Mouse (Mus musculus) midbrain, embryonic 14.5 days (tissue): Measurements from ENCODE around the gene Slirp. TPM values are rescaled to one million over a fixed set of nuclear protein-coding genes. Genes with fewer than 3 reads are reported as not detected.
"Not testable (repeated sequence)": the region's sequence is repeated elsewhere in the genome, so short reads cannot be mapped to it uniquely, and the experiment has no call there.

Source experiments
- ATAC-seq: fragments of 200-750 bp; cut with Nextera tagmentation; 2 replicates; pipeline ENCODE4 v1.8.0; 2017; ENCODE audit warnings: moderate number of reproducible peaks, moderate library complexity; ENCODE audit not compliant: low FRiP score, low TSS enrichment
- DNase-seq: peaks from one replicate; pipeline ENCODE4 v3.0.0-alpha.2; 2015
- H3K27ac ChIP-seq: fragments of 300-500 bp; sonication (generic); replicated peaks from 2 replicates; pipeline ENCODE4 v1.5.1; 2014; ENCODE audit warnings: mild to moderate bottlenecking, low read depth, low read length, moderate library complexity
- H3K27me3 ChIP-seq: fragments of 300-500 bp; sonication (generic); 2 replicates; pipeline ENCODE4 v1.6.1; 2014; ENCODE audit warnings: low read length, control low read depth, mixed read lengths; ENCODE audit not compliant: control insufficient read depth, insufficient read depth
- H3K36me3 ChIP-seq: fragments of 300-500 bp; sonication (generic); 2 replicates; pipeline ENCODE4 v1.6.1; 2014; ENCODE audit warnings: low read length, control low read depth; ENCODE audit not compliant: control insufficient read depth, insufficient read depth
- H3K4me1 ChIP-seq: fragments of 300-500 bp; sonication (generic); 2 replicates; pipeline ENCODE4 v1.6.1; 2014; ENCODE audit warnings: mild to moderate bottlenecking, antibody characterized with exemption, low read length, control low read depth; ENCODE audit not compliant: control insufficient read depth, insufficient read depth
- H3K4me2 ChIP-seq: fragments of 300-500 bp; sonication (generic); 2 replicates; pipeline ENCODE4 v1.6.1; 2014; ENCODE audit warnings: mild to moderate bottlenecking, low read length, moderate library complexity
- H3K4me3 ChIP-seq: fragments of 300-500 bp; sonication (generic); replicated peaks from 2 replicates; pipeline ENCODE4 v1.5.1; 2014; ENCODE audit warnings: low read depth, low read length
- H3K9ac ChIP-seq: fragments of 300-500 bp; sonication (generic); replicated peaks from 2 replicates; pipeline ENCODE4 v1.6.1; 2014; ENCODE audit warnings: mild to moderate bottlenecking, low read length, moderate library complexity
- H3K9me3 ChIP-seq: fragments of 300-500 bp; sonication (generic); 2 replicates; pipeline ENCODE4 v1.6.1; 2016; ENCODE audit warnings: low read length, control low read depth, mixed read lengths; ENCODE audit not compliant: control insufficient read depth
- WGBS: fragments of 180-500 bp; shearing (Covaris S2); extraction: QIAGEN DNeasy Blood & Tissue Kit; methylation state at CpG from one replicate; pipeline ENCODE4 v1.1.7; 2014; 5-methylcytosine and 5-hydroxymethylcytosine counted together
- microRNA-seq: library from miRNA; unstranded; fragments of <30 nt; microRNA quantifications from one replicate; pipeline ENCODE4, GENCODE M21; 2016
- polyA plus RNA-seq: library from polyadenylated mRNA; unstranded; fragments of >200 nt; fragmentation: Nextera tagmentation; extraction: Ambion mirVana; gene quantifications from 2 replicates; pipeline ENCODE4 v1.2.1, GENCODE M21; 2014

The Slirp gene
- polyA plus RNA-seq, 1 experiment from 2014 or later = 228 TPM

DNA sequence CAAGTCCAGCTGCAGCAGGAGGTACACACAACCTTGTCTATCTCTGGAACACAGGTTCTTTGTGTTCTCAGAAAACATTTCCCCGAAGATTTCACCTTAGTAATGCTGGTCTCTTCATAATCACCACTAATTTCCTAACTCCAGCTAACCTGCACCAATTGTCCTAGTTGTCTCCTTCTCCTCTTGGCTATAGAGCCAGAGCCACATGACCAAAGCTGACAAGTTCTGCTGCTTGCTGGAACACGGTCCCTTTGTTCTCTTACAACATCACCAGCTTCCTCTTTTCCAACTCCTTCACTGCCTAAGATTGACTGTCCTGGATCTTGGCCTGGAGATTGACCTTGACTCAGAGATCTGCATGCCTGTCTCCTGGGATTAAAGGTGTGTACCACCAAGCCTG lies 45.0 kb downstream of the Slirp start:
- not testable (repeated sequence) for H3K4me3 ChIP-seq, DNase-seq, H3K27ac ChIP-seq, H3K27me3 ChIP-seq, H3K36me3 ChIP-seq, H3K4me1 ChIP-seq, H3K9me3 ChIP-seq, ATAC-seq, H3K4me2 ChIP-seq, H3K9ac ChIP-seq
- 66% methylated on average over 2 of the region's 2 CpGs for WGBS

DNA sequence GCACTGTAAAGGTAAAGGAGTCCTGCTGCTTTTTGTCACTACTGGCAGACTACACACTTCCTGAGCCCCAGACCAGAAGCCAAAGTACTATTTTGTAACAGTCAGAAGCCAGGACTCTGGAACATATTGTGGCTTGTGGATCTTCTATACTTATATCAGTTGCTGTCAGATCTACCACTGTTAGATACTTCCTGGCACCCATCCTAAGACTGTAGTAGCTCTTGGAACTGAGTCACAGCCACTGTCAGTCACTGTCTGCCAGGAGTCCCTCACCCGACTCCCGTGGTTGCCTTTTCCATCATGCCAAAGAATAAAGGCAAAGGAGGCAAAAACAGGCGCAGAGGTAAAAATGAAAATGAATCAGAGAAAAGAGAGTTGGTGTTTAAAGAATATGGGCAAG lies 50.7 kb downstream of the Slirp start, which contains the start of gene Gm5788:
Gene Gm5788 (plus strand): TSS at position 301 of the 400 bp plus-strand sequence.
- not testable (repeated sequence) for H3K27ac ChIP-seq, H3K36me3 ChIP-seq, H3K4me2 ChIP-seq, H3K4me1 ChIP-seq, DNase-seq, H3K9ac ChIP-seq, ATAC-seq, H3K9me3 ChIP-seq, H3K4me3 ChIP-seq, H3K27me3 ChIP-seq
- 91% methylated on average over 3 of the region's 3 CpGs for WGBS

Small RNA genes within 50 kb of the gene (microRNA-seq; reads per million reads assigned to microRNA genes)
- 66.6 reads per million, percentile 51 among the genes with 10 or more reads in this experiment for gene Mir3068

Other genes with a start within 250 kb of the Slirp start
- 1.2 and 2.6 TPM in 2 replicates for gene Samd15, start 244.2 kb upstream of the Slirp start, polyA plus RNA-seq
- 6.5 and 6.9 TPM in 2 replicates for gene Tmed8, start 243.4 kb upstream of the Slirp start, polyA plus RNA-seq
- gene Noxred1, start 205.2 kb upstream of the Slirp start, polyA plus RNA-seq = 0.81 and 1.0 TPM in 2 replicates
- gene Vipas39, start 177.6 kb upstream of the Slirp start, polyA plus RNA-seq = 60.6 and 70.1 TPM in 2 replicates
- gene Ahsa1, start 177.4 kb upstream of the Slirp start, polyA plus RNA-seq = 176 and 180 TPM in 2 replicates
- gene Ism2, start 144.2 kb upstream of the Slirp start, polyA plus RNA-seq = 0.75 and 1.0 TPM in 2 replicates
- 58.0 and 69.0 TPM in 2 replicates for gene Sptlc2, start 55.5 kb upstream of the Slirp start, polyA plus RNA-seq
- 35.0 and 42.9 TPM in 2 replicates for gene Alkbh1, start 121 bp downstream of the Slirp start, polyA plus RNA-seq
- 108 and 121 TPM in 2 replicates for gene Snw1, start 28.4 kb downstream of the Slirp start, polyA plus RNA-seq
- gene Gm5788, start 50.8 kb downstream of the Slirp start, polyA plus RNA-seq = not detected in 2 replicates
- gene Gm8300, start 70.4 kb downstream of the Slirp start, polyA plus RNA-seq = not detected in 2 replicates
- not detected in 2 replicates for gene Oog1, start 158.8 kb downstream of the Slirp start, polyA plus RNA-seq
- gene Gm4027, start 175.0 kb downstream of the Slirp start, polyA plus RNA-seq = not detected in 2 replicates
- gene Gm16381, start 200.7 kb downstream of the Slirp start, polyA plus RNA-seq = not detected in 2 replicates